Mouse (Mus musculus) CD4-positive helper T cell, adult 2 months (primary cell): ENCODE results near the gene Edaradd.

Experiments
- DNase-seq: peaks from one replicate; pipeline ENCODE4 v3.0.0-alpha.2; 2012; ENCODE audit warnings: low read depth, missing footprints, low spot score

Gene Edaradd

GRCm38 (mm10) chr13:12519955-12520584 lies at the start of gene Edaradd:
Edaradd (minus strand) TSS chr13:12520438.
- DNase-seq = peak; percentile 33

GRCm38 (mm10) chr13:12569741-12570140 lies 49.5 kb upstream of the Edaradd start:
- DNase-seq = no peak

GRCm38 (mm10) chr13:12568597-12569469 lies 48.6 kb upstream of the Edaradd start:
- DNase-seq = no peak

GRCm38 (mm10) chr13:12567936-12568335 lies 47.7 kb upstream of the Edaradd start:
- DNase-seq = no peak

GRCm38 (mm10) chr13:12565621-12566390 lies 45.6 kb upstream of the Edaradd start, which contains the start of gene Ero1lb:
Ero1lb (plus strand) TSS chr13:12565874.
- DNase-seq = peak; percentile 95

GRCm38 (mm10) chr13:12562256-12562655 lies 42.0 kb upstream of the Edaradd start:
- DNase-seq = no peak

- no peak for DNase-seq
Measured at GRCm38 (mm10) chr13:12561729-12562128, 41.5 kb upstream of the Edaradd start.

- DNase-seq = no peak
Measured at GRCm38 (mm10) chr13:12559462-12560120, 39.4 kb upstream of the Edaradd start.

GRCm38 (mm10) chr13:12559044-12559443 lies 38.8 kb upstream of the Edaradd start:
- no peak for DNase-seq

GRCm38 (mm10) chr13:12554211-12554610 lies 34.0 kb upstream of the Edaradd start:
- DNase-seq = no peak

- DNase-seq = no peak
Measured at GRCm38 (mm10) chr13:12543880-12544568, 23.8 kb upstream of the Edaradd start.

- no peak for DNase-seq
Measured at GRCm38 (mm10) chr13:12543246-12543645, 23.0 kb upstream of the Edaradd start.

GRCm38 (mm10) chr13:12542006-12542981 lies 22.1 kb upstream of the Edaradd start:
- DNase-seq = peak; percentile 23

- no peak for DNase-seq
Measured at GRCm38 (mm10) chr13:12540119-12540518, 19.9 kb upstream of the Edaradd start.

GRCm38 (mm10) chr13:12539716-12540115 lies 19.5 kb upstream of the Edaradd start:
- no peak for DNase-seq

- peak; percentile 60 for DNase-seq
Measured at GRCm38 (mm10) chr13:12537971-12538370, 17.7 kb upstream of the Edaradd start.

GRCm38 (mm10) chr13:12534628-12535027 lies 14.4 kb upstream of the Edaradd start:
- DNase-seq = no peak

- DNase-seq = no peak
Measured at GRCm38 (mm10) chr13:12525678-12526077, 5.4 kb upstream of the Edaradd start.

- DNase-seq = no peak
Measured at GRCm38 (mm10) chr13:12522346-12522745, 2.1 kb upstream of the Edaradd start.

GRCm38 (mm10) chr13:12519371-12519770 lies 867 bp downstream of the Edaradd start:
- no peak for DNase-seq
